Mouse (Mus musculus): ENCODE measurements around the gene Abhd12.
A peak's percentile ranks its signal among the peaks of the same experiment; 100 is the strongest.

Gene Abhd12

GRCm38 (mm10) chr2:150847436-150847995, 57.0 kb downstream of the Abhd12 start:
- no peak for DNase-seq (ENCODE audit: low read depth)

- DNase-seq (ENCODE audit: low read depth): no peak
Measured at GRCm38 (mm10) chr2:150844798-150845197, 59.7 kb downstream of the Abhd12 start.

DNA sequence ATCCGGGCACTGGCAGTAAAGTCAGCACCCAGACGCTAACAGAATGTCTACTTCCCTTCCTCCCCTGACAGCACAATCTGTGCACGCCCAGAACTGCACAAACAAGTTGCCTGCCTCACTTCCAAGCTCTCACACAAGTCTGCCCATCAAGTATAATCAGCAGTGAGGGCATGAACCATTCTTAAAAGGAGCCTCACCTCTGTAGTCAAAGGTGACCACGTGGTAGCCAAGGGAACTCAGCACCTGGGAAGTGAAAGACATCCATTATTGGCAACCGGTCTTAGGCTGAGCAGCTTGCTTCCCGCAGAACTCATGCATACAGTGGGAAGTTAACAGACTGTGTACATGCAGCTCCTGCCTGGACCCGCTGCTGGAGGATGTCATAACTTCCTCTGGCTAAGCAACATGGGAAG, 62.5 kb downstream of the Abhd12 start:
- no peak for DNase-seq (ENCODE audit: low read depth)

DNA sequence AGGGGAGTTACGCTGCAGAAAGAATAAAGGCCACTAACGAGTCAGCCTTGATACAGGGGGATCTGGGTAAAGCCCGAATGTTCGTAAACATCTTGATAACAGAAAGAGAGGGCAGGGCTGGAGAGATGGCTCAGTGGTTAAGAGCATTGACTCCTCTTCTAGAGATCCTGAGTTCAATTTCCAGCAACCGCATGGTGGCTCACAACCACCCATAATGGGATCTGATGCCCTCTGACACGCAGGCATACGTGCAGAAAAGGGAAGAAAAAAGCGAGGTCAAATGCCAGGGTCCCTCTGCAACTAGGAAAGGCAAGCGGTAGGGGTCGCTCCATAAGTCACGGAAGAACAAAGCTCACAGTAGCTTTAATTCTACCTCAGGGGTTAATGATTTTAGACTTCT, 63.4 kb downstream of the Abhd12 start:
- DNase-seq (ENCODE audit: low read depth): no peak

- DNase-seq (ENCODE audit: low read depth): no peak
Measured at GRCm38 (mm10) chr2:150839686-150840471, 64.7 kb downstream of the Abhd12 start.

DNA sequence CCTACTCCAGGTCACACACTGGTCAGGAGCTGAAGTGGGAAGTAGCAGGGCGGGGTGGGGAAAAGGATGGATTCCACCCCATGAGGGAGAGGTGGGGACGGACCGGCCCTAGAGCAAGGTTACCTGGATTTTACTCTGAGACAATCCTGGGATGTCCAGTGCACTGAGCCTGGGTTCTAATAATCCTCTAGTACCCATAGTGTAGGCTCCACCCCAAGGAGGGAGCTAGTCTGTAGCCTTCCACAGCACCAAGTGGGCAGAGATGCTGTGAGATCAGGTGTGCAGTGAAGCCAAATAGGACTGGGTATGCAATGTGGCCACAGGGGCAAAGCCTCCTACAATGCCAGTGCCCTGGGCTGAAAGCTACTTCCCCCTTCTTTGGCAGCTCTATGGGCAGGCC, 66.8 kb downstream of the Abhd12 start:
- DNase-seq (ENCODE audit: low read depth): no peak

DNA sequence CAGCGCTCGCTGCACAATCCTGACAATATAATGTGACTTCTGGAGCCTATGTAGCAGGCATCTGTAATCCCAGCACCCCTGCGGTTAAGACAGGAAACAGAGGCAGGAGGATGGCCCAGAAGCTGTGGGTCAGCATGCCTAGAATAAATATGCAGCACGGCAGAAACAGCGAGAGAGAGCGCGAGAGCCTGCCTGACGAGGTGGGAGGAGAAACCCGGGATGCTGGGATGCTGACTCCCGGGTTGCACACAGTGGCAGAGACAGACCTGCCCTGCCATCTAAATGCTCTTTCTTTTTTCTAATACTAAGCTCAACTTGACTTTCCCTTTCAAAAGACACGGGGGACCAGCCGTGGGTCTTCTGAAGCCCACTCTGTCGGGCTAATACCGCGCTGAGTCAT, 67.6 kb downstream of the Abhd12 start:
- no peak for DNase-seq (ENCODE audit: low read depth)

- DNase-seq (ENCODE audit: low read depth): no peak
Measured at GRCm38 (mm10) chr2:150835975-150836374, 68.6 kb downstream of the Abhd12 start.

DNA sequence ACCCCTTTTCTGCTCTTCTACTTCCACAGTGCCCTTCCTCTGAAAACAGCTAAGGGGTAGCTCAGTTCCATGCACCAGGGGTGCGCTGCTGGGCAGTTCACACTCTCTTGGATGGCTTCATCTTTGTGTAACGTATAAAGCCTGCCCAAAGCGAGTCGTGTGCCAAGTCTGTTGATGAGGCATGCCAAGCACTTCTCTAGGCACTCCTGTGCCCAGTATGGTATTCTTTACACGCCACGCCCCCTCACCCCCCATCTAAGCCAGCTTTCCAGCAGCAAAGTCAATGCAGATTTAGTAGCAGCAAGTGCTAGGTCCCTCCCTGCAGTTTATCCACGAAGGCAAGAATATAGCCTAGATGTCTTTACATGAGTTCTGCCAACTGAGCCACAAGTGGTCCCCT, 69.9 kb downstream of the Abhd12 start:
- no peak for DNase-seq (ENCODE audit: low read depth)

- no peak for DNase-seq (ENCODE audit: low read depth)
Measured at GRCm38 (mm10) chr2:150832029-150832428, 72.5 kb downstream of the Abhd12 start.

DNA sequence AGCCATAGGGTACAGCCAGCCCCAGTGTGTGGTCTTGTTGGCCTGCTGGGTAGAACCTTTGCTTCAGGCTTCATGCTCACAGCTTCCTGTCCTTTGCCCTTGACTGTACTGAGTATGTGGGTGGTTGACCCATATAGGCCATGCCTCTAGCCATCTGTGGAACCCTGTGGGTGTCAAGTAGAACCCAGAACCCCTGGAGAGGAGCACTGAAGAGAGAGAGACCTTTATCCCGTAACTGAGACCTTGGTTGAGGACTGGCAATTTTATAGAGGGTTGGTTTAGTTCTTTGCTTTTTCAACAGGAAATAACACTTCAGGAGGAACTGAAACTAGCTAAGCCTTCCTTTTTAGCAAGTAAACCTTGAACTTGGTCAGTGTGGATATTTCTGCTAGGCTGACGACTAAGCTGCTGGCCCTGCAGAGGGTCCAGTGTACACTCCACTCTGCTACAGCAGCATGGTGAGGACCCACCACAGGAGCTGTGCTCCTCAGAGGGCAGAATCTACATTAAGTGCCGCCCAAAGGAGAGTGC, 73.6 kb downstream of the Abhd12 start:
- no peak for DNase-seq (ENCODE audit: low read depth)

- no peak for DNase-seq (ENCODE audit: low read depth)
Measured at GRCm38 (mm10) chr2:150830011-150830410, 74.5 kb downstream of the Abhd12 start.

DNA sequence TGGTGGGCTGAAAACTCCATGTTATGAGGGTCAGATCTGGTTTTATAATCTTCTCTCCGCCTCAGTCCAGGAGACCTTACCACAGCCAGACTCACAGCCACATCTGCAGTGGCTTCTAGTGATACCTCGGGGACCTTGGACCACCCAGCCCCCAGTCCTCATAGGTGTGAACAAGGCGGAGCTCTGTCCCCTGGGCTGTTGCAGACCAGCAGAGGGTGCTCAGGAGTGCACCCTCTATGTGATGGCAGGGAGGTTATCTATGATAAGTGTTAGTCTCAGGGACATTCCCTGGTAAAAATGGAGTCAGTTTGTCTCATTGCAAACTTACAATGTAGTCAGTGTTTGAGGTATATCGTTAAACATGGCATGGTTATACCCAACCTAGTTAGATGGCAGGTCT, 75.9 kb downstream of the Abhd12 start:
- DNase-seq (ENCODE audit: low read depth): no peak

- no peak for DNase-seq (ENCODE audit: low read depth)
Measured at GRCm38 (mm10) chr2:150828164-150828563, 76.4 kb downstream of the Abhd12 start.

GRCm38 (mm10) chr2:150826426-150826825, 78.1 kb downstream of the Abhd12 start:
- no peak for DNase-seq (ENCODE audit: low read depth)

DNA sequence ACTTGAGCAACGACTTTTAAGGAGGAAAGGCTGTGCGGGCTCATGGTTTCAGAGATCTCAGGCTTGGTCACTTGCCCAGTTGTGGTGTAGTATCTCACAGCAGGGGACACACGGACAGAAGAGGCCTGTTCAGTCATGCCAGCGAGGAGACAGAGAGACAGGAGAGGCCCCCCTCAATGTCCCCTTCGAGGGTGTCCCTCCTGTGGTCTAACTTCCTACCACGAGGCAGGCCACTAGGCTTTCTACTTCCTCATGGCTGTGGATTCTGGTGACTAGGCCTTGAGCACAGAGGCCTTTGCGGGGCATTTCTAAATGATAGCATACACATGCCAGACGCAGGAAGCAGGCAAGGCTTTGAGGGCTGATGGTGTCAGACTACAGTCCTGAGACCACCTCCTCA, 81.6 kb downstream of the Abhd12 start:
- no peak for DNase-seq (ENCODE audit: low read depth)

- DNase-seq (ENCODE audit: low read depth): no peak
Measured at GRCm38 (mm10) chr2:150820720-150821119, 83.8 kb downstream of the Abhd12 start.

DNA sequence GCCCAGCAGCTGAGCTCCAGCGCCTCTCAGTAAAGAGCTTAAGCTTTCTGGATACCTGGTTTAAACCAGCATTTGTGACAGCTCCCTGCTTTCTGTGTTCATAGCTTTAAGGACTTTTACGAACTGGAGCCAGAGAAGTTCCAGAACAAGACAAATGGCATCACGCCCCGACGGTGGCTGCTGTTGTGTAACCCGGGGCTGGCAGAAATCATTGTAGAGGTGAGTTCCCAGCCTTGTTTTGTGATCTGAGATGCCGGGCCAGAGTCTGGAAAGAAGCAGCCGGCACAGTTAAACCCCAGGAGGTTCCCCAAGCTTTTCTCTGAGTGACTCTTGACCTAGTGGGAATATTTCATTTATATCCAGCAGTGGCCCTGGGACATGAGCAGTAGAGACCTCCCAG, 85.8 kb downstream of the Abhd12 start:
- DNase-seq (ENCODE audit: low read depth): no peak

DNA sequence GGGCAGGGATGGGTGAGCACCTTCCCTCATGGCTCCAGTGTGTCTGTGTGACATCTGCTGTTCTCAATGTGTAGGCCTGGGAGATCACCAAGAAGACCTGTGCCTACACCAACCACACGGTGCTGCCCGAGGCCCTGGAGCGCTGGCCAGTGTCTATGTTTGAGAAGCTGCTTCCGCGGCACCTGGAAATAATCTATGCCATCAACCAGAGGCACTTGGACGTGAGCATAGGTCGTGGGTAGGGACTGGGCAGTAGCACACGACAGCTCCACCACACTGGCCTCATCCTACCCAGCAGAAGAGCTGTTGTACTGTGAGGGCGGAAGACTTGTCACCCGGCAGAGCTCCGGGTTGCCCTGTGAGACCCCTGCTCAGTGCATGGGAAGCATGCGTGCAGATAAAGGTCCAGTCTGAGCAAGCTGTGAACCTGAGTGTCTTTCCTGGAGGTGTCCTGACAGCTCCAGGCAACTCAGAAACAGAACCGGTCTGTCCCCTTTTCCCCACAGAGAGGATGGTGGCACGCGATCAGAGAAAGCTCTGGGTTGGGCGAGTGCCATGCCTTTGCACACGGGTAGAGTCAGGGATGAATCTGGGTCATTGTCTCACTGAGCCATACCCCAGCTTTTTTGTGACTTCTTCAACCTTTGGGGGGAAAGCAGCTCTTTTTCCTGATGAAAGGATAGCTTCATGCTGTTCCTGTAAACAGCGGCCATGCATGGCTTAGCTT, 87.7 kb downstream of the Abhd12 start:
- DNase-seq (ENCODE audit: low read depth): no peak

GRCm38 (mm10) chr2:150812816-150813215, 91.7 kb downstream of the Abhd12 start:
- DNase-seq (ENCODE audit: low read depth): no peak

GRCm38 (mm10) chr2:150810603-150811002, 93.9 kb downstream of the Abhd12 start:
- DNase-seq (ENCODE audit: low read depth): peak; percentile 40

DNA sequence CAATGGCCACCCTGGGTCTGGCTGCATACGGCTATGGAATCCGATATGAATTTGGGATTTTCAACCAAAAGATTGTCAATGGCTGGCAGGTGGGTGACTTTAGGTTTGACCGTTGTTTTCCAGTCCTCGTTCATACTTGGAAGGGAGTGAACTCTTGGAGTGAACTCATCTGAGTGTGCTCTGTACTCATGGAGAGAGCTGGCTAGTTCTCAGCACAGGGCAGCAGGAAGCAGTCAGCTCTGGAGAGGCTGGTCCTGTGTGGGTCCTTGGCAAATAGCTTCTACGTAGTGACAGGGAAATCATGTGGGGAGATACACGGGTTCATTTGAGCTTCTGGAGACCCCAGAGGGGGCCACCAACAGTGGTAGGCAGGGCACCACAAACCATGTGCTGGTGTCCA, 95.7 kb downstream of the Abhd12 start:
- DNase-seq (ENCODE audit: low read depth): no peak

GRCm38 (mm10) chr2:150808381-150808780, 96.2 kb downstream of the Abhd12 start:
- DNase-seq (ENCODE audit: low read depth): no peak
